Mouse (Mus musculus) midbrain, embryonic 11.5 days (tissue): ENCODE results near the gene Necap2. TPM values are rescaled to one million over a fixed set of nuclear protein-coding genes. Genes with fewer than 3 reads are reported as not detected.

Experiments
- ATAC-seq: fragments of 200-750 bp; cut with Nextera tagmentation; 2 replicates; pipeline ENCODE4 v1.8.0; 2017; ENCODE audit warnings: moderate TSS enrichment, moderate library complexity; ENCODE audit not compliant: low FRiP score
- DNase-seq: peaks from one replicate; pipeline ENCODE4 v3.0.0; 2015; ENCODE audit warnings: low spot score; ENCODE audit errors: missing footprints
- H3K27ac ChIP-seq: fragments of 300-500 bp; sonication (generic); 2 replicates; pipeline ENCODE4 v1.5.1; 2014; ENCODE audit warnings: low read depth, low read length
- H3K27me3 ChIP-seq: fragments of 300-500 bp; sonication (generic); 2 replicates; pipeline ENCODE4 v1.6.1; 2014; ENCODE audit warnings: mild to moderate bottlenecking, low read length, moderate library complexity, mixed read lengths; ENCODE audit not compliant: control insufficient read depth, insufficient read depth
- H3K36me3 ChIP-seq: fragments of 300-500 bp; sonication (generic); 2 replicates; pipeline ENCODE4 v1.6.1; 2014; ENCODE audit warnings: mild to moderate bottlenecking, low read length, moderate library complexity, mixed read lengths; ENCODE audit not compliant: control insufficient read depth, insufficient read depth
- H3K4me1 ChIP-seq: fragments of 300-500 bp; sonication (generic); 2 replicates; pipeline ENCODE4 v1.6.1; 2014; ENCODE audit warnings: low read length; ENCODE audit not compliant: control insufficient read depth, insufficient read depth
- H3K4me2 ChIP-seq: fragments of 300-500 bp; sonication (generic); 2 replicates; pipeline ENCODE4 v1.6.1; 2014; ENCODE audit warnings: mild to moderate bottlenecking, moderate library complexity
- H3K4me3 ChIP-seq: fragments of 300-500 bp; sonication (generic); 2 replicates; pipeline ENCODE4 v1.5.1; 2014; ENCODE audit warnings: low read depth, low read length
- H3K9ac ChIP-seq: fragments of 300-500 bp; sonication (generic); 2 replicates; pipeline ENCODE4 v1.6.1; 2014; ENCODE audit warnings: low read length
- H3K9me3 ChIP-seq: fragments of 300-500 bp; sonication (generic); 2 replicates; pipeline ENCODE4 v1.6.1; 2016; ENCODE audit warnings: low read length; ENCODE audit not compliant: control insufficient read depth
- WGBS: fragments of 180-500 bp; shearing (Covaris S2); extraction: QIAGEN DNeasy Blood & Tissue Kit; methylation state at CpG from one replicate; pipeline ENCODE4 v1.1.7; 2014; 5-methylcytosine and 5-hydroxymethylcytosine counted together
- polyA plus RNA-seq: library from polyadenylated mRNA; unstranded; fragments of >200 nt; fragmentation: Nextera tagmentation; extraction: Ambion mirVana; gene quantifications from 2 replicates; pipeline ENCODE4 v1.2.1, GENCODE M21; 2014

Gene Necap2
- polyA plus RNA-seq, 1 experiment from 2014 or later, result 43.5 TPM

GRCm38 (mm10) chr4:141106526-141107183 lies 28.5 kb upstream of the Necap2 start:
- ATAC-seq (no peak), DNase-seq (no peak)
- Histone ChIP-seq H3K27me3 (no peaks in the 10 kb centered on the region), H3K4me2 (no peak overlapping the region), H3K27ac (no peak overlapping the region), H3K9ac (no peak overlapping the region), H3K4me3 (no peak overlapping the region), H3K36me3 (peaks cover 10% of the 10 kb centered on the region), H3K9me3 (no peaks in the 10 kb centered on the region), H3K4me1 (no peaks in the 10 kb centered on the region)
- 81% methylated on average over 16 of the region's 16 CpGs for WGBS

- Histone ChIP-seq H3K9ac (no peak overlapping the region), H3K27ac (no peak overlapping the region), H3K4me2 (no peak overlapping the region), H3K9me3 (no peaks in the 10 kb centered on the region), H3K4me3 (no peak overlapping the region), H3K4me1 (no peaks in the 10 kb centered on the region), H3K36me3 (no peaks in the 10 kb centered on the region), H3K27me3 (no peaks in the 10 kb centered on the region)
- peak; percentile 91 for DNase-seq
- ATAC-seq, result no peak
- WGBS, result 66% methylated on average over 6 of the region's 6 CpGs
Observed at GRCm38 (mm10) chr4:141101855-141102254, 23.7 kb upstream of the Necap2 start.

- no peaks in the 10 kb centered on the region for H3K27me3 ChIP-seq
- no peak overlapping the region for H3K4me3 ChIP-seq
- no peak overlapping the region for H3K27ac ChIP-seq
- H3K9me3 ChIP-seq, result no peaks in the 10 kb centered on the region
- no peak overlapping the region for H3K9ac ChIP-seq
- no peak for DNase-seq
- ATAC-seq, result no peak
- 91% methylated on average over 9 of the region's 9 CpGs for WGBS
- H3K4me1 ChIP-seq, result no peaks in the 10 kb centered on the region
- H3K36me3 ChIP-seq, result no peaks in the 10 kb centered on the region
- no peak overlapping the region for H3K4me2 ChIP-seq
Observed at GRCm38 (mm10) chr4:141101291-141101690, 23.1 kb upstream of the Necap2 start.

GRCm38 (mm10) chr4:141099956-141100355 lies 21.8 kb upstream of the Necap2 start:
- Histone ChIP-seq H3K9me3 (no peaks in the 10 kb centered on the region), H3K4me3 (no peak overlapping the region), H3K27ac (no peak overlapping the region), H3K27me3 (no peaks in the 10 kb centered on the region), H3K9ac (no peak overlapping the region), H3K36me3 (no peaks in the 10 kb centered on the region), H3K4me1 (no peaks in the 10 kb centered on the region), H3K4me2 (no peak overlapping the region)
- WGBS, result 87% methylated on average over 5 of the region's 5 CpGs
- DNase-seq (no peak), ATAC-seq (no peak)

GRCm38 (mm10) chr4:141098935-141099334 lies 20.8 kb upstream of the Necap2 start:
- no peak overlapping the region for H3K4me3 ChIP-seq
- H3K4me2 ChIP-seq, result no peak overlapping the region
- no peak overlapping the region for H3K9ac ChIP-seq
- ATAC-seq, result no peak
- DNase-seq, result no peak
- 83% methylated on average over 4 of the region's 4 CpGs for WGBS
- no peaks in the 10 kb centered on the region for H3K36me3 ChIP-seq
- no peak overlapping the region for H3K27ac ChIP-seq
- no peaks in the 10 kb centered on the region for H3K4me1 ChIP-seq
- H3K9me3 ChIP-seq, result no peaks in the 10 kb centered on the region
- H3K27me3 ChIP-seq, result no peaks in the 10 kb centered on the region

GRCm38 (mm10) chr4:141096710-141097109 lies 18.6 kb upstream of the Necap2 start:
- 17% methylated on average over 9 of the region's 9 CpGs for WGBS
- H3K27ac ChIP-seq, result no peak overlapping the region
- H3K9me3 ChIP-seq, result no peaks in the 10 kb centered on the region

GRCm38 (mm10) chr4:141095016-141095415 lies 16.9 kb upstream of the Necap2 start:
- Histone ChIP-seq H3K27ac (no peak overlapping the region), H3K4me1 (no peaks in the 10 kb centered on the region), H3K4me3 (no peak overlapping the region), H3K27me3 (no peaks in the 10 kb centered on the region), H3K4me2 (no peak overlapping the region), H3K9me3 (no peaks in the 10 kb centered on the region), H3K9ac (no peak overlapping the region), H3K36me3 (no peaks in the 10 kb centered on the region)
- no peak for DNase-seq
- WGBS, result 81% methylated on average over 10 of the region's 10 CpGs
- no peak for ATAC-seq

More at GRCm38 (mm10) chr4:141096710-141097109, 18.6 kb upstream of the Necap2 start:
- H3K4me3 ChIP-seq, result no peak overlapping the region
- DNase-seq (no peak), ATAC-seq (no peak)
- H3K4me1 ChIP-seq, result no peaks in the 10 kb centered on the region
- H3K4me2 ChIP-seq, result no peak overlapping the region
- H3K27me3 ChIP-seq, result no peaks in the 10 kb centered on the region
- H3K9ac ChIP-seq, result no peak overlapping the region
- no peaks in the 10 kb centered on the region for H3K36me3 ChIP-seq

- Histone ChIP-seq H3K4me1 (no peaks in the 10 kb centered on the region), H3K27me3 (no peaks in the 10 kb centered on the region), H3K36me3 (no peaks in the 10 kb centered on the region), H3K4me3 (no peak overlapping the region), H3K9me3 (no peaks in the 10 kb centered on the region), H3K9ac (no peak overlapping the region), H3K4me2 (no peak overlapping the region), H3K27ac (no peak overlapping the region)
- no peak for ATAC-seq
- 72% methylated on average over 9 of the region's 9 CpGs for WGBS
- DNase-seq, result no peak
Observed at GRCm38 (mm10) chr4:141088714-141089113, 10.6 kb upstream of the Necap2 start.

- Histone ChIP-seq H3K9me3 (no peaks in the 10 kb centered on the region), H3K27me3 (no peaks in the 10 kb centered on the region), H3K4me1 (no peaks in the 10 kb centered on the region), H3K27ac (no peak within 1 kb of the TSS), H3K4me3 (no peak within 1 kb of the TSS), H3K36me3 (no peaks in the 10 kb centered on the region), H3K4me2 (no peak within 1 kb of the TSS), H3K9ac (no peak within 1 kb of the TSS)
- 70% methylated on average over 6 of the region's 6 CpGs for WGBS
- DNase-seq (no peak), ATAC-seq (no peak)
Observed at GRCm38 (mm10) chr4:141088033-141088432, 9.9 kb upstream of the Necap2 start, which contains the start of gene Spata21. Gene Spata21 (plus strand): TSS chr4:141088333.
